Mouse (Mus musculus) small intestine, adult 2 months (tissue): ENCODE results near the gene Csmd2.

ENCODE experiments used
- CTCF ChIP-seq: fragments of 200-500 bp; IDR thresholded peaks from 2 replicates; pipeline ENCODE4 v1.5.1; 2012; ENCODE audit warnings: low read depth, mild to moderate bottlenecking, control low read depth, inconsistent platforms, low read length, moderate library complexity, mixed read lengths; ENCODE audit not compliant: insufficient replicate concordance, insufficient read length; ENCODE audit errors: extremely low read depth
- POLR2A ChIP-seq: fragments of 200-500 bp; IDR thresholded peaks from 2 replicates; pipeline ENCODE4 v1.6.1; 2012; ENCODE audit warnings: low read depth, mild to moderate bottlenecking, control low read depth, inconsistent platforms, low read length, moderate library complexity

DNA sequence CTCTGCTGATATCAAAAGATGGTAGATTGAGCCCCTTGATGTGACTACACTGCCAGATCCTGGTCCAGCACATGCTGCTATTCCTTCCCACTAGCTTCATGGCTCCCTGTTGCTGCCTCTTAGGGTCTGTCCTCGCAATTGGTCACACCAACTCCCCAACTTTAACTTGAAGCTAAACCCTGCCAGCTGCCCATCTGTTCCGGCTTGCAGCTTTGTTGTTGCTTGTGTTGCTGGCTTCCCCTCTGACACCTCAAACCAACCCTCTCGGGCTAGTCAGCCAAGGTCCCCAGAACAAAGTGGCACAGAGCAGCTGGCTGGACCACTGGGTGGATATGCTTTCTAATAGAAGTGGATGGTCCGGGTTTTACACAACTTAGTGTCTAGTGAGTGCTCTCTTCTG is 339.1 kb downstream of the Csmd2 start:
- TF ChIP-seq CTCF: no peak
- TF ChIP-seq POLR2A: no peak
